Mouse (Mus musculus) spleen, adult 2 months (tissue): Measurements from ENCODE around the gene Atp1a2.

Source experiments
- CTCF ChIP-seq: fragments of 200-500 bp; IDR thresholded peaks from 2 replicates; pipeline ENCODE4 v1.5.1; 2011; ENCODE audit warnings: mild to moderate bottlenecking, inconsistent platforms; ENCODE audit not compliant: insufficient read depth, insufficient read length, insufficient replicate concordance; ENCODE audit errors: extremely low read depth
- POLR2A ChIP-seq: fragments of 200-500 bp; IDR thresholded peaks from 2 replicates; pipeline ENCODE4 v1.6.1; 2011; ENCODE audit warnings: low read depth, low read length, inconsistent platforms

- TF ChIP-seq POLR2A (no peak), CTCF (no peak)
Observed at GRCm38 (mm10) chr1:172319921-172320411, 22.1 kb upstream of the Atp1a2 start.
